Mouse (Mus musculus) liver, adult 2 months (tissue): ENCODE measurements around the gene Lgals2.

Source experiments
- CTCF ChIP-seq: fragments of 200-500 bp; IDR thresholded peaks from 2 replicates; pipeline ENCODE4 v1.5.1; 2011; ENCODE audit warnings: low read depth, low read length, control low read depth
- POLR2A ChIP-seq: fragments of 200-500 bp; IDR thresholded peaks from 2 replicates; pipeline ENCODE4 v1.6.1; 2011; ENCODE audit warnings: low read length, control low read depth; ENCODE audit not compliant: insufficient read depth; ENCODE audit errors: extremely low read depth

- no peak for TF ChIP-seq POLR2A
- TF ChIP-seq CTCF: peak; percentile 53; the same call in 1 of the 2 replicates
Measured at GRCm38 (mm10) chr15:78829636-78830035, 25.7 kb downstream of the Lgals2 start.
